Mouse (Mus musculus) stomach, embryonic 14.5 days (tissue): Measurements from ENCODE around the gene Smco4. TPM values are rescaled to one million over a fixed set of nuclear protein-coding genes. Genes with fewer than 3 reads are reported as not detected.

Experiments
- ATAC-seq: fragments of 200-750 bp; cut with Nextera tagmentation; 2 replicates; pipeline ENCODE4 v1.8.0; 2017; ENCODE audit warnings: low read depth, moderate TSS enrichment; ENCODE audit not compliant: insufficient number of reproducible peaks, insufficient read depth, low FRiP score
- H3K27ac ChIP-seq: fragments of 300-500 bp; sonication (generic); 2 replicates; pipeline ENCODE4 v1.5.1; 2014; ENCODE audit warnings: mild to moderate bottlenecking, low read length, moderate library complexity, mixed read lengths
- H3K27me3 ChIP-seq: fragments of 300-500 bp; sonication (generic); 2 replicates; pipeline ENCODE4 v1.6.1; 2014; ENCODE audit warnings: low read length, control low read depth, mixed read lengths; ENCODE audit not compliant: control insufficient read depth, insufficient read depth
- H3K36me3 ChIP-seq: fragments of 300-500 bp; sonication (generic); 2 replicates; pipeline ENCODE4 v1.6.1; 2014; ENCODE audit warnings: mild to moderate bottlenecking, control low read depth, low read length, moderate library complexity, mixed read lengths; ENCODE audit not compliant: control insufficient read depth, insufficient read depth
- H3K4me1 ChIP-seq: fragments of 300-500 bp; sonication (generic); 2 replicates; pipeline ENCODE4 v1.6.1; 2014; ENCODE audit warnings: low read length, control low read depth, mixed read lengths; ENCODE audit not compliant: control insufficient read depth, insufficient read depth
- H3K4me2 ChIP-seq: fragments of 300-500 bp; sonication (generic); replicated peaks from 2 replicates; pipeline ENCODE4 v1.6.1; 2014; ENCODE audit warnings: low read depth, low read length, control low read depth
- H3K4me3 ChIP-seq: fragments of 300-500 bp; sonication (generic); 2 replicates; pipeline ENCODE4 v1.5.1; 2014; ENCODE audit warnings: low read depth, low read length, control low read depth
- H3K9ac ChIP-seq: fragments of 300-500 bp; sonication (generic); replicated peaks from 2 replicates; pipeline ENCODE4 v1.6.1; 2014; ENCODE audit warnings: low read depth, mild to moderate bottlenecking, control low read depth, low read length, moderate library complexity, mixed read lengths
- H3K9me3 ChIP-seq: fragments of 300-500 bp; sonication (generic); 2 replicates; pipeline ENCODE4 v1.6.1; 2016; ENCODE audit warnings: low read depth, low read length, control low read depth; ENCODE audit not compliant: control insufficient read depth
- WGBS: fragments of 180-500 bp; shearing (Covaris S2); extraction: QIAGEN DNeasy Blood & Tissue Kit; methylation state at CpG from one replicate; pipeline ENCODE4 v1.1.7; 2014; 5-methylcytosine and 5-hydroxymethylcytosine counted together
- polyA plus RNA-seq: library from polyadenylated mRNA; unstranded; fragments of >200 nt; fragmentation: Nextera tagmentation; extraction: Ambion mirVana; gene quantifications from 2 replicates; pipeline ENCODE4 v1.2.1, GENCODE M21; 2014

Smco4 gene
- polyA plus RNA-seq, 1 experiment from 2014 or later, result 5.3 TPM

GRCm38 (mm10) chr9:15528368-15528767, 35.1 kb downstream of the Smco4 start:
- no peak overlapping the region for H3K4me3 ChIP-seq
- H3K4me2 ChIP-seq, result no peak overlapping the region
- no peaks in the 10 kb centered on the region for H3K9me3 ChIP-seq
- no peak overlapping the region for H3K9ac ChIP-seq
- peaks cover 36% of the 10 kb centered on the region for H3K4me1 ChIP-seq
- H3K27me3 ChIP-seq, result no peaks in the 10 kb centered on the region
- H3K36me3 ChIP-seq, result no peaks in the 10 kb centered on the region
- ATAC-seq, result no peak
- 52% methylated on average over 7 of the region's 7 CpGs for WGBS
- H3K27ac ChIP-seq, result no peak overlapping the region; the same call in 1 of the 2 replicates

- WGBS, result 53% methylated on average over 8 of the region's 8 CpGs
- Histone ChIP-seq H3K9ac (no peak overlapping the region), H3K4me3 (no peak overlapping the region), H3K27ac (peak overlapping the region; percentile 67; the same call in 1 of the 2 replicates), H3K4me1 (peaks cover 36% of the 10 kb centered on the region), H3K27me3 (no peaks in the 10 kb centered on the region), H3K4me2 (no peak overlapping the region), H3K9me3 (no peaks in the 10 kb centered on the region), H3K36me3 (no peaks in the 10 kb centered on the region)
- ATAC-seq, result peak; percentile 50
Measured at GRCm38 (mm10) chr9:15529275-15529964, 36.2 kb downstream of the Smco4 start.

- H3K4me2 ChIP-seq, result no peak overlapping the region
- H3K4me3 ChIP-seq, result no peak overlapping the region
- no peaks in the 10 kb centered on the region for H3K9me3 ChIP-seq
- H3K4me1 ChIP-seq, result peaks cover 35% of the 10 kb centered on the region
- H3K9ac ChIP-seq, result no peak overlapping the region
- WGBS, result 71% methylated on average over 2 of the region's 2 CpGs
- H3K36me3 ChIP-seq, result no peaks in the 10 kb centered on the region
- H3K27me3 ChIP-seq, result no peaks in the 10 kb centered on the region
- ATAC-seq, result no peak
- peak overlapping the region; percentile 67; the same call in 1 of the 2 replicates for H3K27ac ChIP-seq
Measured at GRCm38 (mm10) chr9:15529965-15530320, 36.7 kb downstream of the Smco4 start.

GRCm38 (mm10) chr9:15531204-15531603, 38.0 kb downstream of the Smco4 start:
- Histone ChIP-seq H3K4me3 (no peak overlapping the region), H3K27me3 (no peaks in the 10 kb centered on the region), H3K4me1 (peaks cover 28% of the 10 kb centered on the region), H3K9ac (no peak overlapping the region), H3K27ac (no peak overlapping the region), H3K36me3 (no peaks in the 10 kb centered on the region), H3K9me3 (no peaks in the 10 kb centered on the region), H3K4me2 (no peak overlapping the region)
- WGBS, result 41% methylated on average over 5 of the region's 5 CpGs
- no peak for ATAC-seq

- no peak overlapping the region for H3K4me2 ChIP-seq
- H3K27me3 ChIP-seq, result no peaks in the 10 kb centered on the region
- peaks cover 26% of the 10 kb centered on the region for H3K4me1 ChIP-seq
- no peaks in the 10 kb centered on the region for H3K36me3 ChIP-seq
- no peak overlapping the region for H3K27ac ChIP-seq
- no peak overlapping the region for H3K9ac ChIP-seq
- WGBS, result 72% methylated on average over 11 of the region's 11 CpGs
- H3K4me3 ChIP-seq, result no peak overlapping the region
- H3K9me3 ChIP-seq, result no peaks in the 10 kb centered on the region
- ATAC-seq, result no peak
Measured at GRCm38 (mm10) chr9:15533336-15534070, 40.3 kb downstream of the Smco4 start.

DNA sequence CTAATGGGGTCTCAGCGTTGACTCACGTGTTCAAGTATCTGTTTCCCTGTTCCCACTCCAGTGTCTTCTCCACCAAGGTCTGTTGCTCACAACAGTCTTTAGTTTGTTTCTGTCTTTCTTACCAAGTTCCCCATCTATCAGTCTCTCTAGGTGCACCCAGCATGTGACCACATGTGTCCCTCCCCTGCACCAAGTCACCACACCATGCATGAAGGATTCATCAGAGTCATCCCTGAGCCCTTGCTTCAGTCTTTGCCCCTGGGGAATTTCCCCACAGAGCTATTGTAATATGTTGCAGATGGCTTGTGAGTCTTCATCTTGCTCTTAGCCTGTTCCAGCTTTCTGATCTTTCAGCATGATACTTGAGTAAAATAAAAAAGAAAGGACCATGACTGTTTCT, 40.9 kb downstream of the Smco4 start:
- H3K9ac ChIP-seq, result no peak overlapping the region
- peaks cover 20% of the 10 kb centered on the region for H3K4me1 ChIP-seq
- no peaks in the 10 kb centered on the region for H3K27me3 ChIP-seq
- H3K4me2 ChIP-seq, result no peak overlapping the region
- no peaks in the 10 kb centered on the region for H3K36me3 ChIP-seq
- ATAC-seq, result no peak
- no peaks in the 10 kb centered on the region for H3K9me3 ChIP-seq
- H3K27ac ChIP-seq, result no peak overlapping the region
- H3K4me3 ChIP-seq, result no peak overlapping the region
- WGBS, result 91% methylated on average over 2 of the region's 2 CpGs

GRCm38 (mm10) chr9:15535418-15535817, 42.2 kb downstream of the Smco4 start:
- no peaks in the 10 kb centered on the region for H3K27me3 ChIP-seq
- WGBS, result 44% methylated on average over 5 of the region's 5 CpGs
- H3K4me1 ChIP-seq, result peaks cover 7% of the 10 kb centered on the region; the same call in 1 of the 2 replicates
- H3K9me3 ChIP-seq, result no peaks in the 10 kb centered on the region
- H3K36me3 ChIP-seq, result no peaks in the 10 kb centered on the region
- H3K9ac ChIP-seq, result no peak overlapping the region
- H3K4me2 ChIP-seq, result no peak overlapping the region
- no peak overlapping the region for H3K27ac ChIP-seq
- no peak for ATAC-seq
- H3K4me3 ChIP-seq, result no peak overlapping the region

- WGBS, result 74% methylated on average over 5 of the region's 5 CpGs
- ATAC-seq, result no peak
- Histone ChIP-seq H3K27me3 (no peaks in the 10 kb centered on the region), H3K9me3 (no peaks in the 10 kb centered on the region), H3K9ac (no peak overlapping the region), H3K4me1 (no peaks in the 10 kb centered on the region), H3K4me2 (no peak overlapping the region), H3K36me3 (no peaks in the 10 kb centered on the region), H3K27ac (no peak overlapping the region), H3K4me3 (no peak overlapping the region)
Measured at GRCm38 (mm10) chr9:15536861-15537426, 43.7 kb downstream of the Smco4 start.
